Mouse (Mus musculus): ENCODE measurements around the gene Dysf.

Gene Dysf

DNA sequence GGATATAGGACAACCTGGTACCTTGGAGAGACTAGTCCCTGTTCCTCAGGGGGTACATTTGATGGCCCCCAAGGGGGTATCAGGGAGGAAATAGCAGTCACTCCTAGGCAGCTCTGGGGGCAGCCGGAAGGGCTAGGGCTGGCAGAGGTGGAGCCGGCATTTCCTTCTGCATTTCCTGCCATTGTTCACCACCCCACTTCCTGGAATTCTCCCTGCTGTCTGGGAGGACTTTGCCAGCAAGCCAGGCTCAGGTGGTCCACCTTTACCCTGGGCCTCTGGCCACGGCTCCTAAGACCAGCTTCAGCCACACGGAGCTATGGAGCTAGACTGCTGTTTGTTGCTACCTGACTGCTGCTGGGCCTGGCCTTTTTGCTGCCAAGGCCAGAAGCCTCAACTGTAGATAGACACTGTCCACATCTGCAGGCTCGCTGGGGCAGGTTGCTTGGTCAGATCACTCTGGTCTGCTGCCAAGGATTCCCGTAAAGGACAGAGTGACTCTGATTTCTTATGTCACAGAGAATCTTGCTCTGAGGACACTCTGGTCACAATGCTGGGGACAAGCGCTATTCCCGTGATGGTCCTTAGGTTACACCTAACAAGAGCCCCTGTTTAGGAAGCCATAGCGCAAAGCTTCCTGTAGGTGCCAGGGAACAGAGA is 45.6 kb downstream of the Dysf start:
- DNase-seq, result no peak

DNA sequence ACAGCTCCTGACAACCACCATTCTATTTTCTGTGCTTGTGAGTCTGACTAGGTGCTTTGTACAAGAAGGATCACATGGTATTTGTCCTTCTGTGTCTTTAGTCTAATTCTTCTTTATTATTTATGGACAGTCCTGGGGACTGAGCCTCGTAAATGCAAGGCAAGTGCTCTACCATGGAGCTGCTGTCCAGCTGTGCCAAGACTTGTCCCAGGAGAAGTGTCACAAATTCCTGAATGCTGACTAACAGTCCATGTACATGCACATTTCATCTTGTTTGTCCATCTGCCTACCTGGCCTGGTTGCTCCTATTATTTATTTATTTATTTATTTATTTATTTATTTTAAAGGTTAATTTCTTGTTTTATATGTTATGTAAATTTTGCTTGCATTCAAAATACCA is 47.2 kb downstream of the Dysf start:
- no peak for DNase-seq

DNA sequence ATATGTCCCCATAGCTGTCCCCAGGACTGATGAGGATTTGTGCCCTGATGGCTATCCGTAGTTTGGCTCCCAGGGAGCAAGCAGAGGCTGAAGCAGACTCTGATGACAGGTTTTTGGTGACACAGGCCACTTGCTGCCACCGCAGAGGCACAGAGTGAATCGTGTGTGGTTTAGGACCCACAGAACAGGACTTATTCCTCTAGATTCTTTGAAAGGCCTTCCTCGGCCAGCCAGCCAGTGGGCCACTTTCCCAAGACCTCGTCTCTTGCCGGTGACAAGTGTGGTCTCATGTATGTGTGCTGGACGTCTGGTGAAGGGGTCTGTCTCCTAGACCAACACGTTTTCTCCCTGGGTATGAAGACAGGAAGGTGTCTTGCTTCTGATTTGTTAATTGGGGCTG is 48.8 kb downstream of the Dysf start:
- DNase-seq, result no peak

DNA sequence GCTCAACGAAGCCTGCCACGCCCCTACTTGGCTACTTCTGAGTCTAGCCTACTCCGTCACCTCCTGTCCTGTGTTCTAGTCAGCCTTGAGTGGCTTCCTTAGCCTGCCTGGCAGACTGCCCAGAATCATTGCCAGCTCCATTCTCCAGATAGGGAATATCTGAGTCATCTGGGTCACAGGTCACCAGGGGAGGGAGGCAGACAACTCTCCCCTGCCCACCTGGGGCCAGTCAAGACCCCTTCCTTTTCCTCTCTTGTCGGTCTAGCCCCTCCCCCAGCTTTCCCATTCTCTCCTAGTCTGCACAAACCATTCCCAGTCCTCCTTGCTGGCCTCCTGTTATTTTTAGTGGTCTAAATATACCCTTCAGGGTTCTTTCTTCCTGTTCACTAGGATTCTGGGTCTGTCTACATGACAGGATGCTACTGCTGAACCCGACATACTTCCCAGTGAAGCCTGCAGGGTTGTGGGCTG is 50.3 kb downstream of the Dysf start:
- DNase-seq, result no peak

DNA sequence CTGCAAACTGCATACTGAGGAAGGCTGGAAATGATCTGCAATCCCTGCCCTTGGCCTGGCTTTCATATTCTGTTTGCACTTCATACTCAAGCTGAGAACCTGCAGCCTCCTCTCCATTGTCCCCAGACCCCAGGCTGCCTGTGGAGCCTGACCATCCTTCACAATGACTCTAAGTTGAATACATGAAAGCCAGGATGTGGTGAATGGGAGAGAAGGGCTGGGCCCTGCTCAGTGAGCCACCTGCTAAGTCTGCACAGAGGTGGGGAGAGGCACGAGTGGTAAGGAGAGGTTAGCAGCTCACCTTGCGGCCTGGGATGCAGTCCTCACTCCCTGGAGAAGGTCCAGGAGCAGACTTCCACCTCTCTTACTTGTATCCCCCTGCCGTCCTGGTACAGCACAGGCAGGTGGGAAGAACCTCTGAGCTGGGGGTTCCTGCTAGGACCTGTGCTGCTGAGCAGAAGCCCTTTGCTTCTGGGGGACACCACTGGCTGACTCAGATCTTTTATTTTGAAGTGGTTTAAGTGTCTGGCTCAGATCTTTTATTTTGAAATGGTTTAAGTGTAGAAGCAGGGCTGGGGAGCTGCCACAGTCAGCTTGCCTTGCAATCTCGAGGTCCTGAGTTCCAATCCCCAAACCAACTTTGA is 51.5 kb downstream of the Dysf start:
- no peak for DNase-seq

DNA sequence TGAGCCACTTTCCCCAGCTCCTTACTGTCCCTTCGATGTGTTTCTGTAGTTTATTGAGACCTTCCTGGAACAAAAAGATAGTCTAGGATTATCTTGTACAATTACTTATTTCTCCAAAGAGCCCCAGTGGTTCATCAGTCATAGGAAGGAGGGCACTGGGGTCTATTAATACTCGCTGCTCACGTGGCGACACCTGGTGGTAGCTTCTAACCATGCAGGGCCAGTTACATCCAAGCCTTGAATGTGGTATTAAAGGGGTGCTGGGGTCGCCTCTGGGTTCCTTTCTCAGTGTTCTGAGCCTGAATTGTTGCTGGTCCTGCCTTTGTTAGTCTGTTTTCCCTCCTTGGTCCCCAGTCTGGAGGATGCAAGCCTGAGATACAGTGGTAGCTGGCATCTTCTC is 52.9 kb downstream of the Dysf start:
- DNase-seq, result no peak

DNA sequence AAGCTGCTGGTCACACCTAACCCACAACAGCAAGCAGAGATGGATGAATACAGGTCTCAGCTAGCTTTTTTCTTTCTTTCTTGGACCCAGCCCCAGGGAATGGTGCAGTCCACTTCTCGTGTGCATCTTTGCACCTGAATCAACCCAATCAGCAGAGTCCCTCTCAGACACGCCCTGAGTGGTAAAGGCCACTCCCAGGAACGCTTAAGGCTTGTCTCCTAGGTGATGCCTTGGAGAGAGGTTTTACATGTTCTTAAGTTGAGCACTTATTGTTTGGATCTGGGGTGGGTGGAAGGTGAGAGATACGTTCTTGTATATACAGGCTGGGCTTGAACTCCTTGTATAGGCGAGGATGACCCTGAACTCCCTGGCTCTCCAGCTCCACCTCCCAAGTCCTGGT is 54.2 kb downstream of the Dysf start:
- DNase-seq, result no peak

DNA sequence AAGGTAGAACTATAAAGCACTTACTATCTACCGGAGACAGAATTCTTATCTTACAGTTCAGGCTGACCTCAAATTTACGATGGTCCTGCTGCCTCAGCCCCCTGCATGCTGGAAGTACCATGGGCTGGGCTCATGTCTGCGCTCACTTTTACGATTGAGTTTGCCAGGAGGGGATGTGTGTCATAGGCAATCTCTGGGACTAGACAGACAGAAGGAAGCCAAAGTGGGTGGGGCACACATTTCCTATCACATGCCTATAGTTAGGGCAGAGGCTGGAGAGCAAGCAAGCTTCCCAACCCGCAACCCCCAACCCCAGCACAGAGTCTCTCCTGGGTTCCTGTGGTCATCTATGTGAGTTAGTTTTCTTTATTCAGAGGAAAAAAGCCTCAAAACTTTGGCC is 59.8 kb downstream of the Dysf start:
- DNase-seq, result no peak

DNA sequence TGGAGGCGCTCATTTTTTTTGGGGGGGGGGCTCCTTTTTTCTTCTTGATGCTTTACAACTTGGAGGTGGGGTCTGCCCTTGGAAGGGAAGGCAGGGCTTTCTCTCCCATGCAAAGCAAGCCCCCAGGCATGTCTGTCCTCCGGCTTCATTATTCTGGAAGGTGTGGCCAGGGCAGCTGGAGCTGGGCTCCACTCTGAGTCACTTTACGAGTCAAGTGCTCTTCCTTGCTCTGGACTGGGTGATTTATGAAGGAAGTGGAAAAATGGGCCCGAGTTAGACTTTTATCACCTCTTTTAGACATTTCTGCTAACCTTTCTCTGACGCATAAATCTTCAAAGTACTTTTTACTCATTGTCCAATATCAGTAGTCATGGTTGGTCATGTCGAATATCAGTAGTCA is 61.9 kb downstream of the Dysf start:
- DNase-seq, result no peak

DNA sequence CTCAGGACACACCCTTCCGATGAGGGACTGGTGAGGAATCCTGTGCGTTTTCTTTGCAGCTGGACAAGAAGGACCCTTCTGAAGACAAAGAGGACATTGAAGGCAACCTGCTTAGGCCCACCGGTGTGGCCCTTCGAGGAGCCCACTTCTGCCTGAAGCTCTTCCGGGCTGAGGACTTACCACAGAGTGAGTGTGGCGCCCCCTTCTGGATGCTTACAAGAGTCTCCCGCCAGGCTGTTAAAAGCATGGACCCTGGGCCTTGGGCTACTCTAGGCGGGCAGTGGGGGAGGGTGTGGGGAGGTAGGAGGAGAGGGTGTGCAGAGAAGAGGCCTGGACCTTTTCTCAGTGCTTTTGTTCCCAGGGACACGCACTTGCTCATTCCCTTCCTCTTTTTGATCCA is 64.2 kb downstream of the Dysf start:
- no peak for DNase-seq

DNA sequence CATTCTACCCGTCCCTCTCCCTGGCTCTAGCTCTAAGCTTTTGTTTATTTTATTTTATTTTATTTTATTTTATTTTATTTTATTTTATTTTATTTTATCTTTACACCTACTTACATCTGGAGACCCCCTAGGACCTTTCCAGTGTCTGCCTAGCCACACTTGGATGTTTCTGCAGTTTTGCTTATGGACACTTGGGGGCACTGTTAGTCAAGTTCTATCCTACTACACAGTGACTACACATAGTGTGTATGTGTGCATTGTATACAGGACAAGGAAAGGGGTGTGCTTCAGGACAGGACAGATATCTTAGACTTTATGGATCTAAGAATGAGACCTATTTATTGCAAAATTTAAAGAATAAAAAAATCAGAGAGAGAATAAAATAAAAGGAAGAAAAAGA is 69.8 kb downstream of the Dysf start:
- DNase-seq, result no peak

DNA sequence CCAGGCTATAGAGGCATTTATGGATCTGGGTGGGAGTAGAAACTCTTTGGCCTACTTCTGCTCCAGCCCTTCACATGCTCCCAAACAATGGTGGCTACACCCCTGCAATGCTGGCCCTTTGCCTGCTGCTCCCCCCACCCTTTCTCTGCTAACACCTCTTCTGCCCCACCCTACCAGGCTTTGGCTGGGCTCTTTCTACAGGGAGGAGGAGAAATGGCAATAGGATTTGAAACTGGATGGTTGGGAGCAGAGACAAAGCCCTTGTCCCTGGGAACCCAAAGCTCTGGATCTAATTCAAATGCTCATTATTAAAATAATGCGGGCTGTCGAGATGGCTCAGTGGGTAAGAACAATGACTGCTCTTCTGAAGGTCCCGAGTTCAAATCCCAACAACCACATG is 72.2 kb downstream of the Dysf start:
- DNase-seq, result no peak

DNA sequence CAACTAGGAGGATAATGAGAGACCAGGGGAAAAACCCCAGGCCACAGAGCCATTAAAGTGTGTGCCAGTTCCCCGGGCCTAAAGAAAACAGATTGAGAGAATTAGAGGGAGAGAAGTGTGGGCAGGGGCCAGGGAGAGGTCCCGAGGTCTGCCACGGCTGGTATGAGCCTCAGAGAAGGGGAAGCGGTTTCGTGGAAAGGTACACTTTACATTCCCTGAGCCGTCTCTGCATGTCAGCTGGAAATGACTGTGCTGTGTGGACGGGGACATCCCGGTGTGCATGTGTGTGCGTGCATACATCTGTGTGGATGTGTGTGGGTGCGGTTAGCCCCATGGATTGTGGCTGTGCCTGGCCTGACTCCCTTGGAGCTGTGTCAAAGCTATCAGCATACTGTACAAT is 76.4 kb downstream of the Dysf start:
- DNase-seq, result no peak

DNA sequence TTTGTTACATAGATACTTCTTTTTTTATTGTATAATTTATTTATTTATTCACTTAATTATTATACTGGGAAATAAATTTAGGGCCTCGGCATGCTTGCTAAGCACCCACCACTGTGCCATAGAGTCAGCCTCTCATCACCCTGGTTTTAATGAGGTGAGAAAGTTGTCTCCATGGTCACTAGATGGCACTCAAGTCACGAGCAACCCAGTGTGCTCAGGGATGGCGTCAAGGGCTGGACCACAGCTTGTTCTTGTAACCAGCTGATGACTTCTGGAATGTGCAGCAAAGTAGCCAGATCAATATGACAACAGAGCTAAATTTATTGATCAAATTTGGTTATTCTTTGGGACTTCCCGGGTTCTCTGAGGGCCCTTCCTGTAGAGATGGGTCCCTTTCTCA is 85.1 kb downstream of the Dysf start:
- no peak for DNase-seq

DNA sequence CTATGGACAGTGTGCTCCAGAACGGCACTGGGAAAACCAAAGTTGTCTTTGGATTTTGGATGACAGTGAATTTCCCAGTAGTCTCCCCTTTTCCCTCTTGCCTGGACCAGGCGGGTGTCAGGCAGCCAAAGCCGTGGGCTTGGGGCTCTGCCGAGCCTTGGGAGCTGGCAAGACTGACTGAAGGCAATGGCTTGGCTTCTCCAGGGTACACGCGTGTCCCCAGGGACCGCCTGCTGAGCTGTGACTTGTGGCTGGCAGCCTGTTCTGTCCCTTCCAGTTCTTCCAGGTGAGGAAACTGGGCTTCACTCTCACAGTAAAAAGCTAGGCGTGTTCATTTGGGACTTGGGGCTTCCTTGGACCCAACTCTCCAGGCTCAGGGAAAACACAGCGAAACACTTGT is 86.1 kb downstream of the Dysf start:
- DNase-seq, result no peak

DNA sequence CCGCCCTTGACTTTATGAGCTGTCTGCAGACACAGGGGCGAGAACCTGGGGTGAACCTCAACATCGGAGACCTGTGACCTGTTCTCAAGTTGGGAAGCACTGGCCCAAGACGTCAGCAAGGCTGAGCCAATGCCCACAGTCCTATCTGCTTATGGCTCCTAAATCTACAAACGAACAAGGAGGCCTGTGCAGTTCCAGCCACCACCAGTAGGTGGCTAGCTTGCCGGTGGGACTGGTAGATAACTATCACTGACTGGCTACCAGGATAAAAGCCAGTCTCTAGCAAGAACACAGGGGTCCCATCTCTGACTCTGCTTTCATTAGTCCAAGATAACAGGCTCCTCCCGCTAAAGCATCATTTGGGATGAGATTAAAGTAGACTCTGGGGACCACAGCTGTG is 86.6 kb downstream of the Dysf start:
- peak; percentile 71 for DNase-seq

DNA sequence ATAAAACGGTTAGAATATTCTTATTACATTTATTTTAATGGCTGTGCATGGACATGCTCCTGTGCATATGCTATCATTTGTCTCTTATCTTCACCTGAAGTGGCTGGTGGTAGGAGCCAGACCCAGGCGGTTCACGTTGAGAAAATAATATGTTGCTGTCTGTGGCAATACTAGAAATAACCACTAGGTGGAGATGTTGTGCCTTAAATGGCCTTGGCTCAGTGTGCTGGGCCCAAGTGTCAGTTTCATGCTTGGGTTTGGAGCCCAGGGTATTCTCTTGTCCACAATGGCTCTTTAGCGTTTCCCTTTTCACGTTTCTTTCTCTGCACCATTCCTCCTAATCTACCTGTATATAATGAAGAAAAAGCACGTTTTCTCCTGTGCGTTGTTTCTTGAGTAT is 87.5 kb downstream of the Dysf start:
- no peak for DNase-seq

DNA sequence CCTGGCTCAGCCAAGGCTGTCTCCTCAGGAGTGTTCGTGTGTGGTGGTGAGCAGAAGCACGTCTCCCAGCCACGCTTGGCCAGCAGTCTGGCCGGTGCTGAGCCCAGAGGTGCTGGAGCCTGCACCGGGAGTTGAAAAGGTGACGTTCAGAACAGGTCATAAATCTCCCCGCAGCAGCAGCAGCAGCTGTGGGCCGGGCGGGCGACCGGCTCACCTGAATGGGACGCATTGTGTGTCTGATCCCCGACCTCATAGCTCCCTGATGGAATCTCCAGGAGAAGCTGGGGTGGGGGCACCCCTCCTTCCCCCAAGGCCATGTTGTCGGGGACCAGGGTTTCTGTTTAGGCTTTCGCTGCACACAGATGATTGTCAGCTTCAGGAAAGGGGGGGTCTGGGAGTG is 93.6 kb downstream of the Dysf start:
- DNase-seq, result no peak

DNA sequence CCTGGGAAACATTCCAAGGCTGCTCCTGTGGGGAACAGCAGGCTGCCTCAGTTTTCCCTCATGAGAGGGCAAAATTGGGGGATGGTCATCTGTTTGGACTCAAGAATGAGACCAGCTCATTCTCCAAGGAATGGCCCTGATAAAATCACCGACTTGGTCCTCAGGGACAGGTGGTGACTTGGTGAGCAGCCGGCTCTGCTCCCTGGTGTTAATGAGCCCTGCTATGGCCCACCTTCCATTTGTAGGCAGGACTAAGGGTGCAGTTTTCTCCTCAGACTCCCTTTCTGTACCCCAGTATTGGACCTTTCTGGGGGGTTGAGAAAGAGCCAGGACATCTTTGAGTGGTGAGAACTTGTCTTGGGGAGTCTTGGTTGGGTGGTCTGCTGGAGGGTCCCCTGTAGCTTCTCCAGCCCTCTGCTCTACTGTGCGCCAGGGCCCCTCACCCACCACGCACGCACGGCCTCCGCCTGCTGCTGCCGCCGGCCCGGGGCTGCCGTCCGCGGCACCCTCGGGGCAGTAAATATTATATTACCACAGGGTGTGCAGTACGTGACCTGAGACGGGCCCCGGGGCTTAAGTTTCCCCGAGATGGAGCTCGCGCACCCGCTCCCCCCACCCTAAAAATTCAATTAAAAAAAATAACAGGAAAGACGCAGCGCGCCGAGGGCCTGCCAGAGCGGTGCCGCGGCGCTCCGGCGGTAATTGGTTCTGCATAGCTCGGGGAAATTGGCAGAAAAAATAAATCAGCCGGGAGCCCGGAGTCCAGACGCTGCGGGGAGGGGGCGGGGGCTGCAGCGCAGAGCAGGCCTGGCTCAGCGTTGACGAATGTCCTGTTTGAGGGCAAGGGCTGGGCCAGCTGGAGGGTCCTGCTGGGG is 97.0 kb downstream of the Dysf start:
- peak; percentile 28 for DNase-seq

DNA sequence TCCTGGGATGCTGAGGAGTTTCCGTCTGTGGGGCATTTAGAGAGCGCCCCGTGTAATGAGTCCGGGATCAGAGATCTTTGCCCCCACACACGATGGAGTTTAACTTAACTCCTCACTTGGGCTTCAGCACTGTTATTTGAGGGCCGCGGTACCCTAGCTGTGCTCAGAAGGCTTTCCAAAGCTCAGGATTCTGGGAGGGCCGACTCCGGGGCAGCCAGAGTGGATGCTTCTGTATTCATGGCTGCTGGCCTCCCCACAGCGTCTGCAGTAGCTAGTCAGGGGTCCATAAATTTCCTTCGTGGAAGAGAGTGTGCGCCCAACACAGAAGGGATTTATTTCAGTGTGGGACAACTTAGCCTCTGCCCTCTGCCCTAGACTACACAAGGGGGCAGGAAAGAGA is 97.7 kb downstream of the Dysf start:
- DNase-seq, result no peak

DNA sequence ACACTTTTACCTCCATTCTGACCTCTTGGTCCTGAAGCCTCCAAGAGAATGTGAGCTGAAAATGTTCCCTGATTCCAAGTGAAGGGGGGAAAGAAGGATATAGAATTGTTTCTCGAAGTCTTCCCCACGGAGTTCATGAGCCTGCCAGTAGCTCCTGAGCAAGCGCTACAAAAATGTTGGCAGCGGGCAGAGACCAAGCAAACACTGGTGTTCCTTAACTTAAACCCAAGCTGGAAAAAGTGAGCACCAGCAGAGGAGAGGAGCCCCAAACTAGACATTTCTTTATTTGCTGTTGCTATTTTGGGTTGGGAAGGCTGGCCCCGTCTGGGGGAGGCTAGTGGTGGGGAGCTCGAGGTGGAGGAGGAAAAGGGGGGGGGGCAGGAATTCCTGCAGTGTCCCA is 102.0 kb downstream of the Dysf start:
- DNase-seq, result no peak

DNA sequence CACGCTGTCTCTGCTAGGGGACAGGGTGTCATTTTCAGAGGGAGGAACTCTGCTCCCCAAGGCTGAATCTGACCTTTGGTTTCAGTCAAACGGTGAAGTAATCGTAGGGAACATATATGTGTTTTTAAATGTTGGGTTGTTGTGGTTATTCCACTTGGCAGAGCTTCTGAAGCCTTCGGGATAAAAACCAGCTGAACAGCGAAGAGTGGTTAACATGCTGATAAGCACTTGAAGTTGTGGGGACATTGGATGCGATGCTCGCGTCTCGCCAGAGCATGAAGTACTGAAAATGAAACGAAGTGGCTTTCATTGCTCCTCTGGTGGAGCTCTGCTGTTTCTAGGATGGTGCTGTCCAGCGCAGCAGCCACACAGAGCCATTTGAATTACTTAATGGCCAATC is 102.7 kb downstream of the Dysf start:
- DNase-seq, result no peak

DNA sequence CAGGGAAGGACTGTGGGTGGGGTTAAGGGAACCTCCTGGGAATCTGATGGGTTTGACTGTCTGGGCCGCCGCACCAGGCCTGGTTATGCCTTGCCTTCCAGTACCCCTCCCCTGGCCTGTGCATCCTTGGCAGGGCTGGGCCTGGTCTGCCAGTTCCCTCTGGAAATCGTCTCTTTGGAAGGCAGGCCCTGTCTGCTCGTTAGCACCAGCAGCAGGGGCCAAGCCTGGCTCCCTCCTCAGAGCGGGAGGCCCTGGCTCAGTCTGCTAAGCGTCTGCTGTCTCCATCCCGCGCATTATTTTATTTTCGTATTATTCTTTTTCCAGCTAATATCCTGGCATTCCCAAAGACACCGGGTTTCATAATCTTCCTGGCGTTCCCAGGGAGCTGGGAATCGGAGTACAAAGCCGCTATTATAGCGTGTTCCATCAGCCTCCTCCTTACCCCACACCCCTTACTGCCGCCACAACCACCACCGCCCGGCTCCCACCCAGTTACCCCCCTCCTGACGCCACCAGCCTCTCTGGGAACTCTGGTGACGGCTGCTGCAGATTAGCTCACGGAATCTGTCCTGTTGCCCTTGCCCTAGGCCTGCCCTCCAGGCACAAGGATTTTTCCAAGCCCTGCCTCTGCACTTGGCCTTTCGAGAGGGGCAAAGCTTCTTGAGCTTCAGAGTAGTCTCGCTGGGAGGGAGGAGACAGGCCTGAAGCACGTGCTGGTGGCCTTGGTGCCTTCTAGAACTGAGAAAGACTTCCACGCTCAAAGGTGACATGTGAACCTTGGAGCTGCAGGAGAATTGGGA is 111.5 kb downstream of the Dysf start:
- DNase-seq, result no peak
